Mouse (Mus musculus) ovary, adult 2 months (tissue): ENCODE measurements around the gene Socs3. TPM values are rescaled to one million over a fixed set of nuclear protein-coding genes. Genes with fewer than 3 reads are reported as not detected.

Source experiments
- polyA plus RNA-seq: library from polyadenylated mRNA; depleted of rRNA; stranded (reverse); fragments of >200 nt; gene quantifications from 2 replicates; pipeline ENCODE4 v1.2.3, GENCODE M21; 2012; rRNA removed

Gene Socs3
- polyA plus RNA-seq: 28.5 and 32.6 TPM in 2 replicates

GRCm38 (mm10) chr11:117969945-117970872 is at the start of gene Socs3:
Gene Socs3, minus strand, starts transcription at chr11:117970047.

GRCm38 (mm10) chr11:117986126-117987031 is 16.5 kb upstream of the Socs3 start, which contains the start of gene Pgs1:
Gene Pgs1, plus strand, starts transcription at chr11:117986292.

Other genes with a start within 250 kb of the Socs3 start
- 10.1 TPM in 2 replicates for gene Tmc8, start 188.0 kb downstream of the Socs3 start, polyA plus RNA-seq
- gene Tmc6, start 187.8 kb downstream of the Socs3 start, polyA plus RNA-seq: 54.7 and 63.2 TPM in 2 replicates
- gene 6030468B19Rik, start 172.4 kb downstream of the Socs3 start, polyA plus RNA-seq: not detected in 2 replicates
- 0.23 TPM in 1 of 2 replicates, not detected in the other for gene Gm20708, start 160.4 kb downstream of the Socs3 start, polyA plus RNA-seq
- gene Syngr2, start 160.4 kb downstream of the Socs3 start, polyA plus RNA-seq: 149 and 175 TPM in 2 replicates
- gene Afmid, start 144.1 kb downstream of the Socs3 start, polyA plus RNA-seq: 5.4 and 8.6 TPM in 2 replicates
- 23.5 and 36.6 TPM in 2 replicates for gene Tk1, start 144.0 kb downstream of the Socs3 start, polyA plus RNA-seq
- gene Birc5, start 120.8 kb downstream of the Socs3 start, polyA plus RNA-seq: 7.8 and 16.6 TPM in 2 replicates
- gene Tmem235, start 109.3 kb downstream of the Socs3 start, polyA plus RNA-seq: not detected in 2 replicates
- 21.1 and 21.9 TPM in 2 replicates for gene Tha1, start 96.6 kb downstream of the Socs3 start, polyA plus RNA-seq
- gene Pgs1, start 16.2 kb upstream of the Socs3 start, polyA plus RNA-seq: 59.6 and 99.4 TPM in 2 replicates
- gene Dnah17, start 160.6 kb upstream of the Socs3 start, polyA plus RNA-seq: 1.5 and 2.0 TPM in 2 replicates